Mouse (Mus musculus) forebrain, postnatal 0 days (tissue): ENCODE results near the gene Clcn1. TPM values are rescaled to one million over a fixed set of nuclear protein-coding genes. Genes with fewer than 3 reads are reported as not detected.

Source experiments
- ATAC-seq: fragments of 200-750 bp; cut with Nextera tagmentation; 2 replicates; pipeline ENCODE4 v1.8.0; 2017; ENCODE audit warnings: mild to moderate bottlenecking, moderate library complexity
- DNase-seq: peaks from one replicate; pipeline ENCODE4 v3.0.0-alpha.2; 2015
- H3K27ac ChIP-seq: fragments of 300-500 bp; sonication (generic); 2 replicates; pipeline ENCODE4 v1.5.1; 2014; ENCODE audit warnings: low read depth, mild to moderate bottlenecking, antibody characterized with exemption, low read length, moderate library complexity, mixed read lengths
- H3K27me3 ChIP-seq: fragments of 300-500 bp; sonication (generic); 2 replicates; pipeline ENCODE4 v1.6.1; 2014; ENCODE audit warnings: mild to moderate bottlenecking, low read length, mixed read lengths; ENCODE audit not compliant: insufficient read depth
- H3K36me3 ChIP-seq: fragments of 300-500 bp; sonication (generic); 2 replicates; pipeline ENCODE4 v1.6.1; 2014; ENCODE audit warnings: mild to moderate bottlenecking, moderate library complexity; ENCODE audit not compliant: insufficient read depth
- H3K4me1 ChIP-seq: fragments of 300-500 bp; sonication (generic); 2 replicates; pipeline ENCODE4 v1.6.1; 2014; ENCODE audit warnings: antibody characterized with exemption; ENCODE audit not compliant: insufficient read depth
- H3K4me2 ChIP-seq: fragments of 300-500 bp; sonication (generic); 2 replicates; pipeline ENCODE4 v1.6.1; 2014; ENCODE audit warnings: low read depth, mild to moderate bottlenecking, moderate library complexity
- H3K4me3 ChIP-seq: fragments of 300-500 bp; sonication (generic); 2 replicates; pipeline ENCODE4 v1.5.1; 2014; ENCODE audit warnings: low read depth, low read length, mixed read lengths
- H3K9ac ChIP-seq: fragments of 300-500 bp; sonication (generic); 2 replicates; pipeline ENCODE4 v1.6.1; 2014; ENCODE audit warnings: mild to moderate bottlenecking
- H3K9me3 ChIP-seq: fragments of 300-500 bp; sonication (generic); 2 replicates; pipeline ENCODE4 v1.6.1; 2016; ENCODE audit warnings: low read length
- CTCF ChIP-seq: sonication (generic); IDR thresholded peaks from 2 replicates; pipeline ENCODE4 v1.5.1; 2016; ENCODE audit warnings: antibody characterized with exemption, control low read depth, low read depth
- WGBS: fragments of 180-500 bp; shearing (Covaris S2); extraction: QIAGEN DNeasy Blood & Tissue Kit; methylation state at CpG from one replicate; pipeline ENCODE4 v1.1.7; 2014; 5-methylcytosine and 5-hydroxymethylcytosine counted together
- polyA plus RNA-seq: library from polyadenylated mRNA; unstranded; fragments of >200 nt; fragmentation: Nextera tagmentation; extraction: Ambion mirVana; gene quantifications from 2 replicates; pipeline ENCODE4 v1.2.1, GENCODE M21; 2015
- total RNA-seq: library from RNA; depleted of rRNA; stranded (reverse); fragments of >200 nt; gene quantifications from 2 replicates; pipeline ENCODE4 v1.2.3, GENCODE M21; 2014; rRNA removed

The Clcn1 gene
- total RNA-seq (1.8 and 3.3 TPM in 2 replicates), polyA plus RNA-seq (0.55 and 0.74 TPM in 2 replicates)

DNA sequence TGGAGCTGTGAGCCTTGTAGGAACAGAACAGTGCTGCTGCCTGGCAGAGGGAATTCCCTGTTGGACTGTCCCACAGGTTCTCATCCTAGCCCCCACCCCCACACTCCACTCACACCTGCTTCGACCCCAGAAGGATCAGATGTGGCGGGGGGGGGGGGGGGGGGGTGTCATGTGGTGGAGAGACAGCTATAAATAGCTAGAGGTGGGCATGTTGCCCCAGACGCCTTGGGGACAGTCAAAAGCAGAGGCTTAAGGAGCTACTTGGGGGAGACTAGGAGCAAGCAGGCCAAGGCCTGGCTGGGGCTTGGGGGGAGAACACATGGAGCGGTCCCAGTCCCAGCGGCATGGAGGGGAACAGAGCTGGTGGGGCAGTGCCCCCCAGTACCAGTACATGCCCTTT is at the start of gene Clcn1:
TSS of gene Clcn1 (plus strand) at position 238 of the 400 bp plus-strand sequence.
- Histone ChIP-seq H3K36me3 (peaks cover 32% of the 10 kb centered on the region), H3K4me2 (no peak within 1 kb of the TSS), H3K4me1 (no peaks in the 10 kb centered on the region), H3K27me3 (no peaks in the 10 kb centered on the region), H3K27ac (no peak within 1 kb of the TSS), H3K4me3 (no peak within 1 kb of the TSS), H3K9me3 (no peaks in the 10 kb centered on the region), H3K9ac (no peak within 1 kb of the TSS)
- DNase-seq (no peak), ATAC-seq (no peak)
- no peak for TF ChIP-seq CTCF
- 78% methylated on average over 4 of the region's 5 CpGs for WGBS

DNA sequence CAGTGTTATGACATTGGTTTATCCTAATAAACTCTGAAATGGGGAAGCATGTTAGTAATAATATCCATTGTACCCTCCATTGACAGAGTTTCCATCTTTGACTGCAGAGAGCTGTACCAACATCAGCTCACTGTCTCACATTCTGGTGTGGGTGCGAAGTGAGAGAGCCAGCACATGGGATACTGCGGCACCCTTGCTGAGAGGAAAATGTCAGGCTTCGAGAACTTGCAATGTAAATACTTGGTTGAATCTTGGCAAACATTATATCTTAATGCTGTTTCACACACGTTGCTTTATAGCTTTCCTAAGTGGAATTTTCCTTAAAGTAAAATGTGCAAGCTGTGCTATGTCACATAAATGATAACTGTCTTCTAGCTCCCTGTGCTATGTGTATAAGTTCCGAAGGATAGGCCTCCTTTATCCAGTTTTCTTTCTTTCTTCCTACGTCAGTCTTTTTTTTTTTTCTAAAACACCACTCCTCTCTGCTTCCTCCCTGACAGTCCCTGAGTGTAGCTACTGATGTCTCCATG is 49.1 kb upstream of the Clcn1 start:
- no peaks in the 10 kb centered on the region for H3K9me3 ChIP-seq
- no peak for TF ChIP-seq CTCF
- no peak overlapping the region for H3K27ac ChIP-seq
- ATAC-seq (peak; percentile 89), DNase-seq (peak; percentile 36)
- no peaks in the 10 kb centered on the region for H3K27me3 ChIP-seq
- no peaks in the 10 kb centered on the region for H3K36me3 ChIP-seq
- H3K4me2 ChIP-seq: no peak overlapping the region
- no peak overlapping the region for H3K4me3 ChIP-seq
- no peak overlapping the region for H3K9ac ChIP-seq
- WGBS: 61% methylated on average over 6 of the region's 6 CpGs
- no peaks in the 10 kb centered on the region for H3K4me1 ChIP-seq

- DNase-seq: peak; percentile 65
- Histone ChIP-seq H3K4me3 (no peak overlapping the region), H3K27ac (no peak overlapping the region), H3K9ac (no peak overlapping the region), H3K9me3 (no peaks in the 10 kb centered on the region), H3K4me1 (no peaks in the 10 kb centered on the region), H3K36me3 (no peaks in the 10 kb centered on the region), H3K4me2 (no peak overlapping the region), H3K27me3 (no peaks in the 10 kb centered on the region)
- WGBS: 66% methylated on average over 6 of the region's 6 CpGs
- no peak for TF ChIP-seq CTCF
- no peak for ATAC-seq
Measured at GRCm38 (mm10) chr6:42241311-42242045, 45.0 kb upstream of the Clcn1 start.

DNA sequence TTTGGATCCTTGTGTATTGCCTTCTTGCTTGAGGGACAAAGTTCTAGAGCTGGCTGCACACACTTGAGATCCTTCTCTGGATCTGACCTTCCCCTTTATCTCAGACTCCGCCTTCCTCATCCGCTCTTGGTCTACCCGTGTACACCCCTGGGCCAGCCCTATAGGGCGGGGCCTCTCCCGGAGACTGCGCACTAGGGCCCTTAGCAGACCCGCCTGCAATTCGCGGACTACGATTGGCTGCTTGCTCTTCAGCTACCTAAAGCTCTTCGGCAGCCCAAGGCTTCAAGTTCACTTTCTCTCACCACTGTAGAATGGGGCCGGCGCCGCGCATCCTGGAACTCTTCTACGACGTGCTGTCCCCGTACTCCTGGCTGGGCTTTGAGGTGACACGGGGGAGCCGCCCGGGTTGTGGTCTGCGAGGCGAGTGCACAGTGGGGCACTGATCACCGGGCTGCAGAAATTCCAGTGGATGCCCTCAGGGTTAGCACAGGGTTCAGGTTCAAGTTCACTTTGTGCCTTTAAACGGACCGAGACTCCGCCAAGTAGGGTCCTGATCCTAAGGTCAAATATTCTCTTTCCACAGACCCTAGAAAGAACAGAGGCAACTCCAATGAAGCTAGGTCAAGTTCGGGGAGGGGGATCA is 40.7 kb upstream of the Clcn1 start, which contains the start of gene Gstk1:
TSS of gene Gstk1 (plus strand) at position 225 of the 643 bp plus-strand sequence.
- H3K27me3 ChIP-seq: no peaks in the 10 kb centered on the region
- peak within 1 kb of the TSS; percentile 41; the same call in 1 of the 2 replicates for H3K9ac ChIP-seq
- ATAC-seq: peak; percentile 98
- no peaks in the 10 kb centered on the region for H3K36me3 ChIP-seq
- peak within 1 kb of the TSS; percentile 42 for H3K4me3 ChIP-seq
- H3K27ac ChIP-seq: no peak within 1 kb of the TSS
- no peaks in the 10 kb centered on the region for H3K9me3 ChIP-seq
- 3% methylated on average over 28 of the region's 28 CpGs for WGBS
- no peaks in the 10 kb centered on the region for H3K4me1 ChIP-seq
- TF ChIP-seq CTCF: no peak
- peak within 1 kb of the TSS; percentile 73 for H3K4me2 ChIP-seq
- DNase-seq: peak; percentile 83

- Histone ChIP-seq H3K36me3 (no peaks in the 10 kb centered on the region), H3K27ac (no peak overlapping the region), H3K9ac (no peak overlapping the region), H3K4me2 (peak overlapping the region; percentile 16), H3K4me1 (no peaks in the 10 kb centered on the region), H3K4me3 (0 out of 2 replicates have a peak overlapping the region, but pooled peaks have one; percentile 11), H3K27me3 (no peaks in the 10 kb centered on the region), H3K9me3 (no peaks in the 10 kb centered on the region)
- WGBS: 15% methylated on average over 8 of the region's 8 CpGs
- no peak for TF ChIP-seq CTCF
- no peak for DNase-seq
- ATAC-seq: no peak; the same call in 1 of the 2 replicates
Measured at GRCm38 (mm10) chr6:42247173-42247572, 39.3 kb upstream of the Clcn1 start.

DNA sequence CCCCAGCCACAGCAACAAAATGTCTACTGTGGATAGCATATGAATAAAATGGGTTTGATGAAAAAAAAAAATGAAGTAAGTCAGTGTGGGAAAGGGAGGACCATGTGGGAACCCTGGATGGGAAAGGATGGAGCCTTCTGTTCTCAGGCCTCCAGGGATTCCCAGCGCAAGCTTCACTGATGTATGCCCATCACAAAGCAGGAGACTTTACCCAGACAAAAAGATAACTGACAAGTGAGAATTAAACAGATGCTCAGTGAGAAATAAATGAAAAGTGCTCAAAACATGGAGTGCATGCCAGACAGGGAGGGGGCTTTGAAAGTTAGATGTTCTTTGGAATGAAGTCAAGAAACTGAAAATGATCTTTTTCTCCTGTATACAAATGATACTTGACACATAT is 38.5 kb upstream of the Clcn1 start:
- DNase-seq (peak; percentile 47), ATAC-seq (peak; percentile 79)
- 42% methylated on average over 1 of the region's 1 CpGs for WGBS
- H3K27me3 ChIP-seq: no peaks in the 10 kb centered on the region
- H3K36me3 ChIP-seq: no peaks in the 10 kb centered on the region
- H3K4me2 ChIP-seq: no peak overlapping the region; the same call in 1 of the 2 replicates
- no peak overlapping the region for H3K27ac ChIP-seq
- no peaks in the 10 kb centered on the region for H3K9me3 ChIP-seq
- TF ChIP-seq CTCF: no peak
- no peaks in the 10 kb centered on the region for H3K4me1 ChIP-seq
- no peak overlapping the region for H3K9ac ChIP-seq
- H3K4me3 ChIP-seq: 0 out of 2 replicates have a peak overlapping the region, but pooled peaks have one; percentile 11

DNA sequence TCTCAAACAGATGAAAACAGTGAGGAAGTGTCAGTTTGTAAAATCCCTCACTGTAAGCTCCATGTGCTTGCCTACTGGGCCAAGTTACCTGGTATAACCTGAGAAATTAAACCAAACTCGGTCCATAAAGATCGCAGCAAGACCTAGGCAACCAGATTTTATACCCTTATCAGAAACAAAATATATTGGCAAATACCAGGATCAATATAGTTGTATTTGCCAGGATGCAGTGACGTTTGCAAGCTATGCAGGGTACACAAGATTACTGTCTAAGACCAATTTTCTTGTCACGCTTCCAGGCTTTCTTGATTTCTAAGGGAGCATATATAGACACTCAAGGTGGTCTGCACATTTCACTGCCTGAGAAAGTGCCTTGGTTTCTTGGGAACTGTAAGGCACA is 34.7 kb upstream of the Clcn1 start:
- DNase-seq (no peak), ATAC-seq (no peak)
- 87% methylated on average over 4 of the region's 4 CpGs for WGBS
- Histone ChIP-seq H3K4me2 (no peak overlapping the region), H3K36me3 (no peaks in the 10 kb centered on the region), H3K4me3 (no peak overlapping the region), H3K27me3 (no peaks in the 10 kb centered on the region), H3K4me1 (no peaks in the 10 kb centered on the region), H3K9ac (no peak overlapping the region), H3K27ac (no peak overlapping the region), H3K9me3 (no peaks in the 10 kb centered on the region)
- TF ChIP-seq CTCF: no peak
